Mouse (Mus musculus): ENCODE measurements around the gene Cdk5r1. TPM values are rescaled to one million over a fixed set of nuclear protein-coding genes. Genes with fewer than 3 reads are reported as not detected.
"Not testable (repeated sequence)": the region's sequence is repeated elsewhere in the genome, so short reads cannot be mapped to it uniquely, and the experiment has no call there.

Cdk5r1 gene
- polyA plus RNA-seq, 1 experiment = 97.4 TPM

GRCm38 (mm10) chr11:80453198-80453597 lies 23.6 kb upstream of the Cdk5r1 start:
- Histone ChIP-seq H3K4me1 (ENCODE audit: control insufficient read depth, insufficient read depth, low read length) (no peaks in the 10 kb centered on the region), H3K4me3 (ENCODE audit: insufficient read depth, low read depth, low read length) (no peak overlapping the region), H3K27ac (ENCODE audit: insufficient read depth, low read depth, low read length) (no peak overlapping the region)
- TF ChIP-seq CTCF (IDR thresholded peaks at IDR 0.05; ENCODE audit: insufficient read depth, low read depth, low read length) (no peak), POLR2A (IDR thresholded peaks at IDR 0.05; ENCODE audit: insufficient read depth, low read depth, low read length) (no peak)
- 96% methylated on average over 1 of the region's 1 CpGs for WGBS

- H3K27ac ChIP-seq (ENCODE audit: insufficient read depth, low read depth, low read length); H3K4me3 ChIP-seq (ENCODE audit: insufficient read depth, low read depth, low read length); H3K4me1 ChIP-seq (ENCODE audit: control insufficient read depth, insufficient read depth, low read length): not testable (repeated sequence)
- WGBS = 92% methylated on average over 4 of the region's 4 CpGs
Observed at GRCm38 (mm10) chr11:80463605-80464130, 13.2 kb upstream of the Cdk5r1 start.

GRCm38 (mm10) chr11:80471836-80472605 lies 4.8 kb upstream of the Cdk5r1 start:
- H3K4me1 ChIP-seq (ENCODE audit: control insufficient read depth, insufficient read depth, low read length) = peaks cover 13% of the 10 kb centered on the region
- H3K4me3 ChIP-seq (ENCODE audit: insufficient read depth, low read depth, low read length) = no peak overlapping the region
- no peak overlapping the region for H3K27ac ChIP-seq (ENCODE audit: insufficient read depth, low read depth, low read length)
- TF ChIP-seq CTCF (IDR thresholded peaks at IDR 0.05; ENCODE audit: insufficient read depth, low read depth, low read length) (no peak; the same call in 1 of the 2 replicates), POLR2A (IDR thresholded peaks at IDR 0.05; ENCODE audit: insufficient read depth, low read depth, low read length) (no peak)
- 56% methylated on average over 16 of the region's 16 CpGs for WGBS

- no peak overlapping the region for H3K4me3 ChIP-seq (ENCODE audit: insufficient read depth, low read depth, low read length)
- TF ChIP-seq CTCF (IDR thresholded peaks at IDR 0.05; ENCODE audit: insufficient read depth, low read depth, low read length) (no peak), POLR2A (IDR thresholded peaks at IDR 0.05; ENCODE audit: insufficient read depth, low read depth, low read length) (no peak)
- 7% methylated on average over 2 of the region's 2 CpGs for WGBS
- peaks cover 16% of the 10 kb centered on the region for H3K4me1 ChIP-seq (ENCODE audit: control insufficient read depth, insufficient read depth, low read length)
- peak overlapping the region; percentile 80 for H3K27ac ChIP-seq (ENCODE audit: insufficient read depth, low read depth, low read length)
Observed at GRCm38 (mm10) chr11:80474175-80474691, 2.6 kb upstream of the Cdk5r1 start.

GRCm38 (mm10) chr11:80474846-80475245 lies 2.0 kb upstream of the Cdk5r1 start:
- TF ChIP-seq CTCF (IDR thresholded peaks at IDR 0.05; ENCODE audit: insufficient read depth, low read depth, low read length) (no peak), POLR2A (IDR thresholded peaks at IDR 0.05; ENCODE audit: insufficient read depth, low read depth, low read length) (no peak)
- Histone ChIP-seq H3K27ac (ENCODE audit: insufficient read depth, low read depth, low read length) (peak overlapping the region; percentile 80; the same call in 1 of the 2 replicates), H3K4me1 (ENCODE audit: control insufficient read depth, insufficient read depth, low read length) (peaks cover 16% of the 10 kb centered on the region), H3K4me3 (ENCODE audit: insufficient read depth, low read depth, low read length) (no peak overlapping the region)
- 92% methylated on average over 11 of the region's 11 CpGs for WGBS

- peaks cover 16% of the 10 kb centered on the region for H3K4me1 ChIP-seq (ENCODE audit: control insufficient read depth, insufficient read depth, low read length)
- H3K27ac ChIP-seq (ENCODE audit: insufficient read depth, low read depth, low read length) = no peak overlapping the region
- no peak overlapping the region for H3K4me3 ChIP-seq (ENCODE audit: insufficient read depth, low read depth, low read length)
- TF ChIP-seq CTCF (IDR thresholded peaks at IDR 0.05; ENCODE audit: insufficient read depth, low read depth, low read length) (no peak), POLR2A (IDR thresholded peaks at IDR 0.05; ENCODE audit: insufficient read depth, low read depth, low read length) (no peak)
- WGBS = 80% methylated on average over 9 of the region's 9 CpGs
Observed at GRCm38 (mm10) chr11:80475544-80475943, 1.3 kb upstream of the Cdk5r1 start.

- Histone ChIP-seq H3K4me3 (ENCODE audit: insufficient read depth, low read depth, low read length) (peak overlapping the region; percentile 96), H3K4me1 (ENCODE audit: control insufficient read depth, insufficient read depth, low read length) (peaks cover 21% of the 10 kb centered on the region), H3K27ac (ENCODE audit: insufficient read depth, low read depth, low read length) (peak overlapping the region; percentile 96)
- TF ChIP-seq POLR2A (IDR thresholded peaks at IDR 0.05; ENCODE audit: insufficient read depth, low read depth, low read length) = no peak
- TF ChIP-seq CTCF (IDR thresholded peaks at IDR 0.05; ENCODE audit: insufficient read depth, low read depth, low read length) = no peak
- 3% methylated on average over 55 of the region's 55 CpGs for WGBS
Observed at GRCm38 (mm10) chr11:80477341-80478199, 747 bp downstream of the Cdk5r1 start.

- WGBS = 13% methylated on average over 14 of the region's 14 CpGs
- Histone ChIP-seq H3K27ac (ENCODE audit: insufficient read depth, low read depth, low read length) (peak overlapping the region; percentile 96), H3K4me3 (ENCODE audit: insufficient read depth, low read depth, low read length) (peak overlapping the region; percentile 96), H3K4me1 (ENCODE audit: control insufficient read depth, insufficient read depth, low read length) (peaks cover 33% of the 10 kb centered on the region)
- no peak for TF ChIP-seq CTCF (IDR thresholded peaks at IDR 0.05; ENCODE audit: insufficient read depth, low read depth, low read length)
- no peak for TF ChIP-seq POLR2A (IDR thresholded peaks at IDR 0.05; ENCODE audit: insufficient read depth, low read depth, low read length)
Observed at GRCm38 (mm10) chr11:80478694-80479412, 2.0 kb downstream of the Cdk5r1 start.
